Mouse (Mus musculus) left cerebral cortex, postnatal 25 days (tissue): ENCODE data around the gene Trp53i13. TPM values are rescaled to one million over a fixed set of nuclear protein-coding genes. Genes with fewer than 3 reads are reported as not detected.

Source experiments
- DNase-seq, 2 experiments: peaks; one replicate each; pipeline ENCODE4 v3.0.0; 2022; ENCODE audit warnings: low spot score in 2 of 2, mixed read lengths in 1 of 2
- intact Hi-C: fragments of 180-260 bp; cut with DNase I; formaldehyde crosslinking; loops from one replicate; pipeline ENCODE4 v1.15.1; 2025
- total RNA-seq, 2 experiments: library from RNA; stranded (reverse); gene quantifications; 2 replicates each; pipeline ENCODE4 v1.2.3; 2021

The Trp53i13 gene
- total RNA-seq, 2 experiments from 2014 or later: 3.3 to 4.4 TPM

DNA sequence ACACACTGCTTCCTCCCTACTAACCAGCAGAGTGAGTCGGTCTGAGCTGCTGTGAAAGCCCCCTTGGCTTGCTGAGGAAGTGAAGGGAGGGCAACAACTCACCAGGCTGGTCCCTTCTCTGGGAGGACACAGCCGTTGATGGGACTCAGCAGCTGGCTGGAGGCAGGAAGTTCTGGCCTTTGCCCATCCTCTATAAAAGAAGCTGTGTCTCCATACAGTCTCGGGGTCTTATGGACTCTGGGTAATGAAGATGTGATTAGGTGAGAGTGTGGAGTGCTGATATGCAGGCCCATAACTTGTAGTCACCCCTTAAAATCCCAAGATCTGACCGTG lies 21.5 kb downstream of the Trp53i13 start:
- intact Hi-C loops: loop anchor here (5.0 kb wide), 1 partner anchor 113 kb away; the partner anchor contains the start of gene Taok1
- no peak for DNase-seq

DNA sequence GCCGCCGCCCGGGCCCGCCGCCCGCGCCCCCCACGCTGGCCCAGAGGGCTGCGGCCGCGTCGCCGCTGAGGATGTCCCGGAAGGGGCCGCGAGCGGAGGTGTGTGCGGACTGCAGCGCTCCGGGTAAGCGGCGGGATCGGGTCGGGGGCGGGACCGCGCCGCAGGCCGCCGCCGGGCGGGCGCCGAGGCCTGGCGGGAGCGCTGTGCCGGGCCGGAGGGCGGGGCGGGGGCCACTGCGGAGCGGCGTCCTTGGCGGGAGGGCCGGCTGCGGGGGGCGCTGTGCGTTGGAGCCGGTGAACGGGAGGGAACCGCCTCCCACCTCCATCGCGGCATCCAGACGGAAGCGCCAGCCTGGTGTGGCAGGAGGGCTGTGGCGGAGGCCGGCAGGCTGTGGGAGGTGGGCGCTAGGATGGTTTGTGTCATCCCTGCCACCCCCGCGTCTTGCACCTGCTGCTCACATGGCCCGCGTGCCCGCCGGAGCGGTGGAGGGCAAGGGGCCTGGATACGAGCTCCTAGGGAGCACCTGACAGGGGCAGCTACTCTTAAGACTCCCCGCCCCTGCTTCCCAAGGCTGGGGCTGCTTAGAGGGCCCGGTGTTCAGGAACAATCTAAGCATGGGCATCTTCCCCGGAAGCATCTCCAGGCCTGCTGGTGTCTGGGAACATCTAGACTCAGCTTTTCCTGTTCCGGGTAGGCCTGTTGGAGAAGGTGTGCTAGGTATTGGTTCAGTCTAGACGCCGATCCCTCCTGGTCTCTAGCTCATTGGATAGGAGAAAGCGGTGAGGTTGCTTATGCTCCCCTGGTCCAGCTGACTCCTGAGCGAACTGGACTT lies 22.1 kb downstream of the Trp53i13 start, which contains the start of gene Git1:
Git1 (plus strand) TSS at position 51 of the 832 bp plus-strand sequence.
- intact Hi-C loops: loop anchor here (5.0 kb wide), 1 partner anchor 114 kb away; the partner anchor contains the start of gene Taok1
- DNase-seq: peak; percentile 75 to 78

DNA sequence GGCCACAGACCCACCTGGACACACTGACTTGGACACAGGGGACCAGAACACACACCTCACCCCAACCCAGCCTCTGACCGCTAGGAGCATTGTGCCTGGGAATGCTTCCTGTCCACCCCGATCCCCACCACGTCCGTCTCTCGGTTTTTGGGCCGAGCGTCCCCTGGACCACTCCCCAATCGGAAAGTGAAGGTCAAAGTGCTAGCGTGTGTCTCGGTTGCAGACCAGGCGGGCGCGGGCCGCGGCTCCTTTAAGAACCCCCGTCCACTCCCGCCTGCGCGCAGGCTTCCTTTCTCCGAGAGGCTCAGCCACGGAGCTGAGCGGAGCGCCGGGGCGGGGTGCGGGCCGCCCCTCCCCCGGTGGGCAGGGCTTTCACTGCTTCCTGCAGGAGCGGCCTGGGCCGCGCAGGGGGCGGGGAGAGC lies 22.9 kb downstream of the Trp53i13 start:
- intact Hi-C loops: loop anchor here (5.0 kb wide), 1 partner anchor 114 kb away; the partner anchor contains the start of gene Taok1
- peak; percentile 91 to 96 for DNase-seq

DNA sequence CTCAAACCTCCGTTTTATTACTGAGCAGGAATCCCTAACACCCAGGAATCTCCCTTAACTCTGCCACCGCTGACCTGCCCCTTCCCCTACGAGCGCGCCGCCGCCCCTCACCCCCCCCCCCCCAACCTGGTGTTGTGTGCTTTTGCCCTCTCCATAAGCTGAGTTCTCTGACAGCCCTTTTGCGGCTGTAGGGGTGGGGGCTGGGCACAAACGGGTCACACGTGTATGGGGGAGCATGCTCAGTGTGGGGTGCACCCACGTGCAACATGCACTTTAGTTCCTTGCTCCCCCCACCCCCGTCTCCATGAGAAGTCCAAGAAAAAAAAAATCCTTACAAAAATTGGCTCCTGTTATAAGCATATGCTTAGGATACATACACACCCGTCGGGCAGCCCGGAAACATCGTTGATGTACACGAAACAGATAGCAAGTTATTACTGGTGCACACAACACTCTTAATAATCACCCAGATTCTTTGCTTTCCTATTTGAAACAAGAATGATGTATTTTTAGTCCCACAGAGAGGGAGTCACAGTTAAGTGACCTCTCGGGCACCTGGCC lies 23.4 kb downstream of the Trp53i13 start:
- DNase-seq: peak; percentile 59 to 78
- intact Hi-C loops: loop anchor here (5.0 kb wide), 1 partner anchor 115 kb away; the partner anchor contains the start of gene Taok1

DNA sequence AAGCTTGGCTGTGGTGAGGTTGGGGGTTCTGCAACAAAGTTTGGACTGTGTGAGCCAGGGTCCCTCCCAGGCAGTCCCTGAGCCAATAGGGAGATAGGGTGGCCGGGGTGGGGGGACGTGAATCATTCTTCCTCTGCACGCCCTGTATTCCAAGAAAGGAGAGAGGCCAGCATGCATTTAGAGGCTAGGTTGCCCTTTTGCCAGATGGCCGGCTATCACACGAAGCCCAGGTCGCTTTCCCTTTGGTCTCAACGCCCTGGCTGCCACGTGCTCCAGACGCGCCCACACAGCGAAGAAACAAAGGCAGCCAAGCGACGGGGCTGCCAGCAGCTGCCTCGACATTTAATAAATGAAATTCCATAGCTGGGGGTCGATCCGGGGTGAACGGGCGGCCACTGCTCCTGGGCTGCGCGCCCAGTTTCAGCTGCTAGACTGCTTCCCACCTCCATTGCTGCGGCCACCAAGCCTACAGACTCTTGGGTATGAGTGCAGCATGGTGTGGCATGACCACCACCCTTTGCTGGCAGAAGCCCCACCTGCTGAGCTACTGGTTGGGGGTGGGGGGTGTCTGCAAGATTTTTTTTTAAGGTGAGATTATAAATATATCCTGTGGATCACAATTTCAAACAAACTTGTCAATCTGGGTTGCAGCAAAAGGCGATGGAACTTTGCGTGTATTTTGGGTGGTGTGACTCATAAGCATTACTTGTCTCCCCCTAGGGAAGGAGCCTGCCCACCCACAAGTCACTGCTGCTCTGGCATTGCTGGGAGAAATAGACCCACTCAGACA lies 24.1 kb downstream of the Trp53i13 start:
- intact Hi-C loops: loop anchor here (2.0 to 5.0 kb wide), 2 partner anchors 116 to 133 kb away; partner anchors contain the start of gene Taok1
- peak; percentile 57 to 92 for DNase-seq

DNA sequence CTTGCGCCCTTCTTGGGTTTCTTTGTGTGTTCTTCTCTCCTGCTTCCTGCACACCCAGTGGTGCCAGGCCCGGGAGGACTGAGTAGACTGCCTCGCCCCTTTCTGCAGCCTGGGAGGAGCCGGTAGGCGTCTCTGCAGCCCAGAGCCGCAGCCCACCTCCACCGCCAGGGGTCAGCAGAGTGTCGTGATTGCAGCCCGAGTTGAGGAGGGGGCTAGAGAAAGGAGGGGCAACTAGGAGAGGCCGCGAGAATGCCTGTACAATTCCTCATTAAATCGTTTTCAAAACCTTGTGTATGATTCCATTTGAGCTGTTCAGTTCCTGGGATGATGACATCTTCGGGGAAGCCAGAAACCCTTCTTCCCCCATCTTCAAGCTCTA lies 24.7 kb downstream of the Trp53i13 start:
- DNase-seq: peak; percentile 87 to 92
- intact Hi-C loops: loop anchor here (2.0 to 5.0 kb wide), 2 partner anchors 116 to 134 kb away; partner anchors contain the start of gene Taok1

DNA sequence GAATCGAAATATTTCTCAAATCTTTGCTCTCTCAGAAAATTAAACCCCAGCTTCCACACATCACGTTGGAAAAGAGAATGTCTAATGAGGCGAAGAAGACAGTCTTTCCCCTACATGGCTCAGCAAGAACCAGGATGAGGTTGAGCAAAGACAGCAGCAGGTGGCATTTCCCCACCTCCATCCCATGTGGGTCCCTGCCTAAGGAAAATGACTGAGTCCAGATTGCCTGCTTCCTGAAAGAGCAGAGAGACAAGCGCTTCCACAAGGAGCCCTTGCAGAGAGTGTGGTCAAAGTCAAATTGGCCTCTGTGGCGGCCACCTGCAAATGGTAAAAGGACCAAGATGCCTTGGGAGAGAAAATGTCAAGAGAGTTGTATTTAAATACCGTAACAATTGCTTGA lies 25.3 kb downstream of the Trp53i13 start:
- DNase-seq: peak in 1 of 2 experiments; percentile 61
- intact Hi-C loops: loop anchor here (2.0 to 5.0 kb wide), 2 partner anchors 117 to 134 kb away; partner anchors contain the start of gene Taok1

DNA sequence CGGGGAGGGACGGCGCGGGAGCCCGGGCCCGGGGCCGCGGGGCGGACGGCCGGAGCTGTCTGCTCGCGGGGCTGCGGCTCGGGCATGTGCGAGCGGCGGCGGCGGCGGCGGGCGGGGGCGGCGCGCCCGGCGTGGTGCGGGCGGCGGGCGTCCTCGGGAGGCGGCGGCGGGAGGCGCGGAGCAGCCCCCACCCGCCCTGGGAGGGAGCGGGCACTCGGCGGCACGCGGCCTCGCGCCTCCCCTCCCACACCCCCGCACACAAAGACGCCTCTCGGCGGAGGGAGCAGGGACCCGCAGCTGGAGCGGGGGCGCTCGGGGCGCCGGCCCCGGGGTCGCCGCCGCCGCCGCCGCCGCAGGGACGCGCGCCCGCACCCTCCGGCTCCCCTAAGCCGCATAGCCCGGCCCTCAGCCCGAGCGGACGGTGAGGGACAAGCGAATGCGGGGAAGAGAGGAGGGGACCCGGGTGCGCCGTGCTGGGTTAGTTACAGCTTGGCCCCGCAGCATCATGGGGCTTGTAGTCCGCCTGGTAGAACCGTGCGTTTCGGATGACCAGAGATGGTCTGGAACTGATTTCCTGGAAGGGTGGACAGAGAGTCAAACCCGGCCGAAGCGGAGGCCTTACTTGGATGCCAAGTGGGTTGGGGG lies 26.1 kb downstream of the Trp53i13 start, which contains the start of gene Ankrd13b:
Ankrd13b (minus strand) TSS at position 88 of the 645 bp plus-strand sequence.
- intact Hi-C loops: loop anchor here (2.0 to 5.0 kb wide), 2 partner anchors 118 to 135 kb away; partner anchors contain the start of gene Taok1
- peak; percentile 79 to 89 for DNase-seq

DNA sequence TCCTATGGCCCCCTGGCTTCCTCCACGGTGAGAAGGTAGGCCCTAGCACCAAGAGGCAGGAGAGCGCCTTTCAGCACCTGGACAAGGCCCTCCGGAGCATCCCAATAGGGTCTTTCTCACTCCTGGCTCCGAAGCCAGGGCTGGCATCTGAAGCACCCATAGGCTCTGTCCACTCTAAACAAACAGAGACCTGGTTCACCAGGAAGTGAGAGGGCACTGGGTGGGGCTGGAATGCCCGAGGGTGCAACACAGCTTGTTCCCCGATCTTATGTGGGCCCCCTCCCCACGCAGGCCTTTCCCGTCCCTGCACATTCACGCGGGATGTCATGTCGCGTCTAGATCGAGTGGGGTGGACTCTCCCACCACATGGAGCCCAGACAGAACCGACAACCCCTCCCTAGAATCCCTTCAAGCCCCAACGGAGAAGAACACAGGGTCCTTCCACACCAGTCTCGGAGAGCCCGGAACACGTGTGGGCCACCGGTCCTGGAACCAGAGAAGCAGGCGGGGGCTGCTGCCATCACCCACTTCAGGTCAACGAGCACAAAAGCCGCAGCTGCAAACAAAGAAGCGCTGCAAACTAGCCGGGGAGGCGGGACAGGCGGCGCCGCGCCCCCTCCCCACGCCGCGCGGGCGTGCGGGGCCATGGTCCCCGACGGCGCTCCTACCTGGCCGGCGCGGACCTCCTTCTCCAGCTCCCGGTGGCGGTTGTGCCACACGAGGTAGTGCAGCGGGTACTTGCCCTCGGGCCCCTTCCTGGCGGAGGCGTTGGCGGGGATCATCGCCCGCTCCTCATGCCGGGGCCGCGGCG lies 26.8 kb downstream of the Trp53i13 start:
- DNase-seq: no peak
- intact Hi-C loops: no loop called here

DNA sequence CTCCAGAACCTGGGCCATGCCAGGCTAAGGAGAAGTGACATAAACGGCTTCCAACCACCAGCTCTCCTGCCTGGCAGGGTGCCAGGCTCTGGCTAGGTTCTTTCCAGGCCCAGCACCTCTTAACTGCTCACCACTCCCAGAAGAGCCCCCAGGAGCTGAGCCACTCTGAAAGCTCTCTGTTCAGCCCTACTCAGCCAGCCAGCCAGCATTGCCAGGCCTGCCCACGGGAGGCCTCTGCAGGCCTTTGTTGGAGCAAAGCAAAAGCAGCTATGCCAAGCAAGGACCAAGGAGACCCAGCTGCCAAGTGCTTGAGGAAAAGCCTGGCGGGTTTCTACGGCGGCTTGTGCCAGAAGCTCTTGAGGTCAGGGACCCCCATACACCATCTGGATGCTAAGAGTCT lies 29.0 kb downstream of the Trp53i13 start:
- intact Hi-C loops: no loop called here

DNA sequence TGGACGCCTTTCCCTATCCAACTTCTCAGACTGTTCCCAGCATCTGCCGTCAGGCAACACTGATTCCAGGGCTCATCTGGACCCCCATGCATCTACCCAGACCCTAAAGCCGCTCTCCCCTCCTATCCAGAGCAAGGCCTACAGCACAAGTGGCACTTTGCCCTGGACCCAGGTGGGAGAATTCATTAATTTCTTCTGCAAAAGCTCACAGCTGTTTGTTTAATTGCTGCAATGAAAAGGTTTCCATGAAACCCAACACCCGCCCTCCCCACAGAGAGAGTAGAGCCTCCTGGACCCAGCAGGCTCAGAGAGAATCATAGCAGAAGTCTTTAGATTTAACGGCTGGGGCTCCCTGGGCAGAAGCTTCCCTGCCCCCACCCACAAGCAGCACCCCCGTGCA lies 30.6 kb downstream of the Trp53i13 start:
- intact Hi-C loops: no loop called here

More for the DNA sequence above, 29.0 kb downstream of the Trp53i13 start:
- no peak for DNase-seq

DNA sequence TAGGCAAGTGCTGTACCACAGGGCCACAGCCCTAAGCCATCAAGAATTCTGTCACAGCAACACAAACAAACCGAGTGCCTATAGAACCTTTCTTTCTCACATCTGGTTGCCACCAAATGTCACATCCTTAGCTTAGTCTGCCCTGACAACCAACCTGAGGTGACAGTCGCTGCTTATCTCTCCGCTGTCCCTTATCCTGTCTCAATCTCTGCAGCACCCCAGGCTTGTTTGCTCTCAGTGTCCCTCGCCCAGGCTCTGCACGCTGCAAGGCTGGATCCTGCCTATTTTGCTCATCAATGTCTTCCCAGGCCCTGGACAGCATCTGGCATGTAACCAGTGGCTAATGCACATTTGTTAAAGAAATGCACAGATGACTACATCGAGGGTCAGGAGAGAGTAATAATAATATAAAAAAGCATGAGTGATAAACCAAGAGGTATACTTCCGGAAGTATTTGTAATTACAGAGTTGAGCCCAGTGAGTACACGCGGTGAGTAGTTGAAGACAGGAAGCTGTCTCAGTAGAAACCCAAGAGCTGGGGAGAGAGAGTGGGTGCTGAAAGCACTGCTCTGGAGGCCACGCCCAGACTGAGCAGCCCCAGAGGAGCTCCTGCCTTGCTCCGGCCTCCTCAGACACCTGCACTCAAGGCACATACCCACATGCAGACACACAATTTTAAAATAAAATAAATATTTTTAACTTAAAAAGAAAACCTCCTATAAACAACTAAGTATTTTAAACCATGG lies 32.1 kb downstream of the Trp53i13 start:
- intact Hi-C loops: no loop called here
- DNase-seq: no peak

More for the DNA sequence above, 30.6 kb downstream of the Trp53i13 start:
- no peak for DNase-seq

DNA sequence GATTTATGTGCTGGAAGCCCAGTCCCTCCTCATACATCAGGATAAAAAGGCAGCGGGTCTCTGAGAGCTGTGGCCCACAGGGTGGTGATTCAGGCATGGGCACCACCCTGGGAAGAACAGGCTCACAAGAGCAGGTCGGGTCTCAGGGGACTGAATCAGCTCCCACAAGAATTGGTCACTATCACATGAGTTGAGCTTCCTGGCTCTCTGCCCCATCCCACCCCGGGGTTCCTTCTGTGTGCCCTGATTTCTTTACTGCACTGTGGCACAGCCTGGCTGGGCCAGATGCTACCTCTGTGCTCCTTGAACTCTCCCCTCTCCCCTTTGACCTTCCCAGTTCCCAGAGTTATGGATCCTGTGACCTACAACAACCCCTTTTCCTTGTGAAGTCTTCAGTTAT lies 32.7 kb downstream of the Trp53i13 start:
- intact Hi-C loops: no loop called here

DNA sequence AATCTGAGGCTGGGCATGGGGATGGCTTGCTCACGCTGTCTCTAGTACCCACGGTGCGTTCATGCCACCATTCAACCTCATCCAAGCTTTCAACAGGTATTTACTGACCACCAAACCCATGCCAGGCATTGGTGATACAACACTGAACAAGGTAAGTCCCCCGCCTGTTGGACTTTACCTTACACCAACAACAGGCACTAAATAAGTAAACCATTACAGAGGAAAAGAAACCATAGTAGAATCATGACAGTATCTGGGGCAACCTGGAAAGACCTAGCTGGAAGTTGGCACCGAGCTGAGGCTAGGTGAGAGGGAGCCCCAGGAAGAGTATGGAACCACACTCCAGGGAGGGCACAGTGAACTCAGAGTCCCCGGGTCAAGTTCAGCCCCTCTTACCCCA lies 38.9 kb downstream of the Trp53i13 start:
- intact Hi-C loops: no loop called here
- DNase-seq: no peak

More for the DNA sequence above, 32.7 kb downstream of the Trp53i13 start:
- DNase-seq: no peak

DNA sequence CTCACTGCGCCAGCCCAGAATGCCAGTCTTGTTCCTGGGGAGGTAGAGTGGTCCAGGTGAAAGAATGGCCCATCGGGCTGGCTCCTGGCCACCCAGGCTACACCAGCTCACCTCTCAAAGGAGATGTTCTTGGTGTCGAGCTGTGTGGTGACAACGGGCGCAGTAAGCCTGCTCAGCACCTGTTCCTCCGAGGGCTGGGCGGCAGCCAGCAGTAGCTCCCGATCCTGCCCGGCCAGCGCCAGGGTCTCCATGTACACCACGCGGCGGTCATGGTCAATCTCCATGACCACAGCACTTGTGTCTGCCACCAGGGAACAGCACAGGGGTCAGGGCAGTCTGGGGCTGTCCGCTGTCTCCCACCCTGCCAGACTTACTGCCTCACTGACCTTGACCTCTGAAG lies 39.6 kb downstream of the Trp53i13 start:
- intact Hi-C loops: no loop called here
- DNase-seq: no peak

DNA sequence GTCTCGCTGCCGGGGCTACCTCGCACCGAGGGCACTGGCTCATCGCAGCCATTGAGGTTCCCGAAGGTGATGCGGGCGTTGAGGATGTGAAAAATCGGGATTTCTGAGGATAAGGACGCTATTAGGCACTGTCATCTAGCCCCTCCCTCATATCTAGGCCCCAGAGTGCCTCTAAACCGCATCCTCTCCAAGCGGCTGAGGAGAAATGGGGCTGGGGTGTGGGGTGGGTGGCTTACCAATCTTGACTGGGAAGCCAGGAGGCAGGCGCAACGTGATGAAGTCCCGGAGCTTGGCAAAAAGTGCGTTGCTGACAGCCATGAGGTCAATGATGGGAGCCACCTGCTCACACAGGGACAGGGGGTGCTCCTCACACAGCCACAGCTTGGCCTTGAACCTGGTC lies 43.0 kb downstream of the Trp53i13 start:
- intact Hi-C loops: no loop called here

DNA sequence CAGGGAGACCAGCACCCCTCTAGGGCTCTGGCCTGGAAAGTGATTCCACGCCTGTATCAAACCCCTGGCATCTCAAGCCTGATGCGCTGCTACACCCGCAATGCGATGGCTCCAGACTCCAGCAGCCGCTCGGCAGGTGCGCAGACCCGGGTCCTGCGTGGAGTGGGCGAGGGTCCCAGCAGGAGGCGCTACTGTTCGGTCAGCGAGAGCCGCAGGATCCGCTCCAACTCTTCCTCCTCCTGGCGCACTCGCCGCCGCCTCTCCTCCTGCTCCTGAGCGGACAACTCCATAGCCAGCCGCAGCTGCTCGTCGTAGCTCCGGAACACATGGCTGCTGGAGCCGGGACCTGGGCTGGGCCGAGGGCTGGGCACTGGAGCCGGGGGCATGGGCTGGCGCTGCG lies 44.4 kb downstream of the Trp53i13 start:
- intact Hi-C loops: no loop called here
- no peak for DNase-seq

More for the DNA sequence above, 43.0 kb downstream of the Trp53i13 start:
- no peak for DNase-seq

DNA sequence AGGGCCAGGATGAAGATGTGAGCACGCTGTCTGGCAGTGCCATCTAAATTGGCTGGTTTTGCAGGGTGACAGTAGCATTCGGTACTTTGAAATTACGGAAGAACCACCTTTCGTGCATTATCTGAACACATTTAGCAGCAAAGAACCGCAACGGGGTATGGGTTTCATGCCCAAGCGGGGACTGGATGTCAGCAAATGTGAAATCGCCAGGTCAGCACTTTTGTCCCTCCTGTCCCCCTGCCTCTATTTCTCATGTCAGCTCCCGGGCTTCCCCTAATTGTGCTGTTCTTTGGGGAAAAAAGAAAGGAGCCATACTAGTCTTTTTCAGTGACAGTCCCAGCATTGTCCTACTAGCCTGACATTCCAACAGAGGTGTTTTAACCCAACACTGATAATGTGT lies 47.4 kb downstream of the Trp53i13 start:
- no peak for DNase-seq
- intact Hi-C loops: loop anchor here (5.0 kb wide), 3 partner anchors 34 to 366 kb away; no protein-coding TSS in a partner anchor
